Mouse (Mus musculus) myocyte (in vitro differentiated cells): ENCODE results near the gene Htr6.
A peak's percentile ranks its signal among the peaks of the same experiment; 100 is the strongest.

Experiments
- CEBPB ChIP-seq: IDR thresholded peaks from 2 replicates; pipeline ENCODE4 v1.6.1; 2011; ENCODE audit warnings: mild to moderate bottlenecking, moderate library complexity; ENCODE audit not compliant: poor library complexity, insufficient read depth, severe bottlenecking
- E2F4 ChIP-seq: IDR thresholded peaks from one replicate; pipeline ENCODE4 v1.6.1; 2011; ENCODE audit warnings: mild to moderate bottlenecking, control low read depth, moderate library complexity; ENCODE audit not compliant: insufficient read depth
- MAX ChIP-seq: IDR thresholded peaks from one replicate; pipeline ENCODE4 v1.6.1; 2011; ENCODE audit warnings: low read depth, mild to moderate bottlenecking, control low read depth
- MYOD1 ChIP-seq, 3 experiments: IDR thresholded peaks; one replicate each; pipeline ENCODE4 v1.6.1; 2011; ENCODE audit warnings: control low read depth in 2 of 3, low read depth in 2 of 3, mild to moderate bottlenecking in 2 of 3, moderate library complexity in 1 of 3; ENCODE audit not compliant: insufficient read length in 2 of 3, control insufficient read depth in 1 of 3
- MYOG ChIP-seq, 3 experiments: IDR thresholded peaks; one replicate each; pipeline ENCODE4 v1.6.1; 2011; ENCODE audit warnings: control low read depth in 2 of 3, low read depth in 2 of 3, mild to moderate bottlenecking in 2 of 3; ENCODE audit not compliant: insufficient read length in 2 of 3, control insufficient read depth in 1 of 3, insufficient read depth in 1 of 3
- POLR2A ChIP-seq: IDR thresholded peaks from one replicate; pipeline ENCODE4 v1.6.1; 2011; ENCODE audit warnings: low read depth, mild to moderate bottlenecking, control low read depth, moderate library complexity; ENCODE audit not compliant: insufficient read length
- POLR2AphosphoS2 ChIP-seq: IDR thresholded peaks from one replicate; pipeline ENCODE4 v1.6.1; 2011; ENCODE audit warnings: low read depth, control low read depth; ENCODE audit not compliant: insufficient read length
- REST ChIP-seq: IDR thresholded peaks from one replicate; pipeline ENCODE4 v1.6.1; 2011; ENCODE audit warnings: mild to moderate bottlenecking, control low read depth, moderate library complexity; ENCODE audit not compliant: insufficient read depth, insufficient read length
- SRF ChIP-seq: IDR thresholded peaks from one replicate; pipeline ENCODE4 v1.6.1; 2011; ENCODE audit warnings: low read depth; ENCODE audit not compliant: control insufficient read depth, insufficient read length
- TCF12 ChIP-seq: IDR thresholded peaks from one replicate; pipeline ENCODE4 v1.6.1; 2011; ENCODE audit warnings: mild to moderate bottlenecking, control low read depth; ENCODE audit not compliant: poor library complexity, insufficient read depth, severe bottlenecking
- TCF3 ChIP-seq: IDR thresholded peaks from one replicate; pipeline ENCODE4 v1.6.1; 2011; ENCODE audit warnings: low read depth, control low read depth; ENCODE audit not compliant: insufficient read length
- USF1 ChIP-seq: IDR thresholded peaks from one replicate; pipeline ENCODE4 v1.6.1; 2011; ENCODE audit warnings: low read depth, mild to moderate bottlenecking, control low read depth, moderate library complexity

- TF ChIP-seq POLR2A: no peak
- TF ChIP-seq TCF3: no peak
- no peak for TF ChIP-seq CEBPB
- no peak for TF ChIP-seq USF1
- TF ChIP-seq REST: no peak
- peak in 1 of 3 experiments; percentile 50 for TF ChIP-seq MYOG (IDR thresholded peaks at IDR 0.05; ENCODE audit: control insufficient read depth in 1 of 3, insufficient read depth in 1 of 3, insufficient read length in 2 of 3, low read depth in 2 of 3)
- no peak for TF ChIP-seq POLR2AphosphoS2
- TF ChIP-seq E2F4: no peak
- TF ChIP-seq TCF12: no peak
- no peak for TF ChIP-seq MAX
- peak in 2 of 3 experiments; percentile 15 to 28 for TF ChIP-seq MYOD1 (IDR thresholded peaks at IDR 0.05; ENCODE audit: control insufficient read depth in 1 of 3, insufficient read length in 2 of 3, low read depth in 2 of 3)
- TF ChIP-seq SRF: no peak
Observed at GRCm38 (mm10) chr4:139088982-139089671, 13.8 kb upstream of the Htr6 start.
